Mouse (Mus musculus) gastrocnemius, postnatal 36 days (tissue): Measurements from ENCODE around the gene Dram1. TPM values are rescaled to one million over a fixed set of nuclear protein-coding genes. Genes with fewer than 3 reads are reported as not detected.
A peak's percentile ranks its signal among the peaks of the same experiment; 100 is the strongest.
"Not testable (repeated sequence)": the region's sequence is repeated elsewhere in the genome, so short reads cannot be mapped to it uniquely, and the experiment has no call there.

Source experiments
- DNase-seq, 2 experiments: peaks; one replicate each; pipeline ENCODE4 v3.0.0; 2022
- intact Hi-C: fragments of 180-260 bp; cut with DNase I; formaldehyde crosslinking; loops from one replicate; pipeline ENCODE4 v1.15.1; 2025
- total RNA-seq, 2 experiments: library from RNA; stranded (reverse); gene quantifications; 2 replicates each; pipeline ENCODE4 v1.2.3; 2021

Gene Dram1
- total RNA-seq, 2 experiments from 2014 or later: 1.4 to 1.8 TPM

GRCm38 (mm10) chr10:88390096-88390790, 11.4 kb upstream of the Dram1 start:
- intact Hi-C loops: no loop called here
- DNase-seq: no peak

GRCm38 (mm10) chr10:88389576-88389975, 10.7 kb upstream of the Dram1 start:
- intact Hi-C loops: no loop called here

DNA sequence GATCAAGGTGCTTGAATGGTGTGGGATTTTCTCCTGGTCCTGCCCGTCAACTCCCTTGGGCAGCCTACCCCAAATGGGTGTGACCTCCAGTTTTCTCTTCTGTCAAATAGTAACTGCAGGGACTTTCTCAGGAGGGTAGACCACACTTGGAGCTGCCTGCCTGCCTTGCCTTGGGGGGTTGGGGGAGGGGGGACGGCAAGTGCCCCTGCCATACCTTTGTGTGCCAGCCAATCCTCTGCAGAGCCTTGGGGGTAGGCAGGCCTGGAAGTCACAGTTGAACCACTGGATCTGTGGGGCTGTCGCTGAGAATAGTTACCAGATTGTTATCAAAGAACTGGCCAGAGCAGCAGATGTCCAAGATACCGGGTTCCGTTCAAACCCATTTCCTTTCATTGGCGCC, 7.4 kb upstream of the Dram1 start:
- DNase-seq: no peak
- intact Hi-C loops: no loop called here

More at GRCm38 (mm10) chr10:88389576-88389975, 10.7 kb upstream of the Dram1 start:
- no peak for DNase-seq

DNA sequence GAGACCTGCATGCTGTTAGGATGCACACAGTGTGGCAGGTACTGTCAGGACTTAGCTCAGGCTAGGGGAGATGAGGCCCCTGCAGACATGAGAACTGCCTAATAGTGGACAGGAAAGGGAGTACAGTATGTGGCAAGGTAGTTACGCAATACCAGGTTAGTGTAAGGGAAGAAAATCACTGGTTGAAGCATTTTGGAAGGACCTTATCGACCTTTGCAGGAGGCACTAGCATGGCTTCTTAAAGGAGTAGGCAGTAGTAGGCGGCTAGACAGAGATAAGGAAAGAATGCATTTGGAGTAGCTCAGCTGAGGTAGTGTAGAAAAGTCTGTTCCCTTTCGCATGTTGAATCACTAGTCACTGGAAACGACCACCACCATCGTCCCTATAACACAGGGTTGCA, 6.9 kb upstream of the Dram1 start:
- no peak for DNase-seq

DNA sequence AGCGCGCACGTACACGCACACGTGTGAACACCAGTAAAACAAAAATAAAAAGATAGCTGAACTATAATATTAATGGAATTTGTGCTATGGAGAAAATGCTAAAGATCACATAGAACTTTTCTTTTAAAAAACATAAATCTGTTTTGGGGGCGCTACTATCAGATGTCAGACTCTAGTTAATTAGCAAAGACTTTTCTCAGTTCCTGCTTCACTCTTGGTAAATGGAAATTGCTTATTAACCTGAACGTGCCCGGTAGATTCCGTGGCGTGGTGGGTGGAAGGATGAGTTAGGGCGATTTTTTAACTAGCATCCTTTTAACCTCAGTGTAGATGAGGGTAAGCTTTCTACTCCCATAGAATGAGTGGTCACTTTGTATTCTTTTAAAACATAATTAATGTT, 6.4 kb upstream of the Dram1 start:
- no peak for DNase-seq
- intact Hi-C loops: no loop called here

More for the DNA sequence above, 6.9 kb upstream of the Dram1 start:
- intact Hi-C loops: no loop called here

- intact Hi-C loops: no loop called here
- DNase-seq: no peak
Observed at GRCm38 (mm10) chr10:88384081-88384480, 5.2 kb upstream of the Dram1 start.

GRCm38 (mm10) chr10:88383479-88383878, 4.6 kb upstream of the Dram1 start:
- DNase-seq: no peak
- intact Hi-C loops: no loop called here

DNA sequence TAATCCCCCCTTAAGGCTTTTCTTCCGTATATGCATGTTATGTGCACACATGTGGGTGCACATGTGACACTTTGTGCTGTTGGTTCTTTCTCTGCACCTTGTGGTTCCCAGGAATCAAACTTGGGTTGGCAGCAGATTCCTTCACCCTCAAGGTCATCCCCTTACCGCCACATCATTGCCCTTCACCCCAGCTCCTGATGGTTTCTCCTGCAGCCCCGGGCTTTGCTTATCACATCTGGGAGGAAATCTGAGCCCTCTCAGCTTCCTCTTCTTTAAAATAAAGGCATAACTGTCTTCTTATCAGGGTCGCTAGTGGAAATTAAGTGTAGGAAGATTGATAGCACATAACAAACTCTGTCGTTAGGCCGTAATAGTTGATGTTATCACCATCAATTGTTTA, 3.1 kb upstream of the Dram1 start:
- intact Hi-C loops: no loop called here
- no peak for DNase-seq

DNA sequence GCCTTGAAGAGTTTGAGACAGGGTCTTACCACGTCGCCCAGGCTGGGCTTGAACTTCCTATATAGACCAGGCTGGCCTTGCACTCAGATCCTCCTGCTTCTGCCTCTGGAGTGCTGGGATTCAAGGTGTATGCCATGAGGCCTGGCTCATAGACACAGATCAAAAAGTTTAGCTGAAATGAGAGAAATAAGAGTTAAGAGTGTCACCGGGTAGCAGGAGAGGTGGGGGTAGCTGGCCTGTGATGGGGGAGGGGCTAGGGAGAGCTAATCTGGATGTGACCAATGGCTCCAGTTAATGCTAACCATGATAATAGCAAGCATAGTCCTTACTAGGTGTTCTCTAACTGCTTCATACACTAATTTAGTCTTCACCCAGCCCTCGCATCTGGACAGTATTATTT, 2.4 kb upstream of the Dram1 start:
- intact Hi-C loops: no loop called here
- DNase-seq: no peak

- DNase-seq: no peak
- intact Hi-C loops: no loop called here
Observed at GRCm38 (mm10) chr10:88380430-88381060, 1.7 kb upstream of the Dram1 start.

- intact Hi-C loops: no loop called here
- DNase-seq: no peak
Observed at GRCm38 (mm10) chr10:88380002-88380401, 1.1 kb upstream of the Dram1 start.

DNA sequence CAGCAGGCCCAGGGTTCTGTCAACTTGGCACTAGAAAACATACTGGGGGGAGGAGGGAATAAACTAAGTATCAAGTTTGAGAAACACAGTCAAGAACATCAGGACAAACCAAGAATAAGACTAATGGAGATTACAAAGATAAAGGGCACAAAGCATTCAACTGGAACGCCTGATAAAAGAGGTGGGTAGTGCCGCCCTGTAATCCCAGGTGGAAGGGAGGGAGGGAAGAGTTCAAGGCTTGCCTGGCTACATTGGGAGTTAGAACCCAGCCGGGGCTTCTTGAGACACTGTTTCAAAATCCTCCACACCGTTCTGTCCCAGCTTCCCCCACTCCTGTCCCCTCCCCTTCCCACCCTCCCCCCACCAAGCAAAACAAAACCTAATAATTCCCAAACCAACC, 1.2 kb downstream of the Dram1 start:
- no peak for DNase-seq
- intact Hi-C loops: loop anchor here (5.0 to 10.0 kb wide), 3 partner anchors 290 to 447 kb away; partner anchors contain the start of genes Arl1 and Utp20

GRCm38 (mm10) chr10:88376770-88377169, 2.1 kb downstream of the Dram1 start:
- intact Hi-C loops: loop anchor here (5.0 to 10.0 kb wide), 3 partner anchors 291 to 448 kb away; partner anchors contain the start of genes Arl1 and Utp20

DNA sequence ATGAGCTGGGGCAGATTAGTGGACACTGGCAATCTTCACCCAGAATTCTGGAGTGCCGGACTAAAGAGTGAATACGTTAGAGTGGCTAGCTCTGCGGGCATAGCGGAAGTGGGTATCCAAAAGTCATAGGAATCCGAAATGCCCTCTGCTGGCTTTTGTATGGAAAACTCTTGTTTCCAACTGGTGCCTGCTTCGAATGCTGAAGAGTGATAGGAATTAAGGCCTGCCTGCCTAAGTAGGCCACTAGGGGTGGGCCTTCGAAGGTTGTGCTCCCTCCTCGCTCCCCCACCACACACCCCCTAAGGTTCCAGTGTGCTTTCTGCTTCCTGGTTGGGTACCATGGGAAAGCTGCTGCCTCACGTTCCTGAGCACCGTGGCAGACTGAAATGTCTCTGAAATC, 3.9 kb downstream of the Dram1 start:
- intact Hi-C loops: loop anchor here (5.0 to 10.0 kb wide), 3 partner anchors 292 to 450 kb away; partner anchors contain the start of genes Arl1 and Utp20
- no peak for DNase-seq

More at GRCm38 (mm10) chr10:88376770-88377169, 2.1 kb downstream of the Dram1 start:
- peak; percentile 76 to 89 for DNase-seq

GRCm38 (mm10) chr10:88372945-88373344, 5.9 kb downstream of the Dram1 start:
- intact Hi-C loops: loop anchor here (10.0 kb wide), 1 partner anchor 452 kb away; the partner anchor contains the start of gene Utp20
- not testable (repeated sequence) for DNase-seq

GRCm38 (mm10) chr10:88372436-88372835, 6.4 kb downstream of the Dram1 start:
- no peak for DNase-seq
- intact Hi-C loops: loop anchor here (10.0 kb wide), 1 partner anchor 452 kb away; the partner anchor contains the start of gene Utp20

GRCm38 (mm10) chr10:88371793-88372192, 7.1 kb downstream of the Dram1 start:
- intact Hi-C loops: loop anchor here (10.0 kb wide), 1 partner anchor 453 kb away; the partner anchor contains the start of gene Utp20
- DNase-seq: no peak

GRCm38 (mm10) chr10:88369233-88369632, 9.6 kb downstream of the Dram1 start:
- intact Hi-C loops: no loop called here

GRCm38 (mm10) chr10:88364221-88364620, 14.7 kb downstream of the Dram1 start:
- intact Hi-C loops: no loop called here
- no peak for DNase-seq

More at GRCm38 (mm10) chr10:88369233-88369632, 9.6 kb downstream of the Dram1 start:
- DNase-seq: no peak

- no peak for DNase-seq
- intact Hi-C loops: no loop called here
Observed at GRCm38 (mm10) chr10:88362218-88362617, 16.7 kb downstream of the Dram1 start.

- intact Hi-C loops: no loop called here
- DNase-seq: peak; percentile 65 to 70
Observed at GRCm38 (mm10) chr10:88356983-88357559, 21.8 kb downstream of the Dram1 start.
